Mouse (Mus musculus) T-helper 1 cell (primary cell): ENCODE data around the gene Rnf216.

Experiments used
- in situ Hi-C: fragments of 300-600 bp; cut with MboI, MseI; formaldehyde crosslinking; loops from one replicate; pipeline ENCODE4 v1.15.1; 2025; ENCODE audit warnings: high pct_unique_total_duplicates

The Rnf216 gene

DNA sequence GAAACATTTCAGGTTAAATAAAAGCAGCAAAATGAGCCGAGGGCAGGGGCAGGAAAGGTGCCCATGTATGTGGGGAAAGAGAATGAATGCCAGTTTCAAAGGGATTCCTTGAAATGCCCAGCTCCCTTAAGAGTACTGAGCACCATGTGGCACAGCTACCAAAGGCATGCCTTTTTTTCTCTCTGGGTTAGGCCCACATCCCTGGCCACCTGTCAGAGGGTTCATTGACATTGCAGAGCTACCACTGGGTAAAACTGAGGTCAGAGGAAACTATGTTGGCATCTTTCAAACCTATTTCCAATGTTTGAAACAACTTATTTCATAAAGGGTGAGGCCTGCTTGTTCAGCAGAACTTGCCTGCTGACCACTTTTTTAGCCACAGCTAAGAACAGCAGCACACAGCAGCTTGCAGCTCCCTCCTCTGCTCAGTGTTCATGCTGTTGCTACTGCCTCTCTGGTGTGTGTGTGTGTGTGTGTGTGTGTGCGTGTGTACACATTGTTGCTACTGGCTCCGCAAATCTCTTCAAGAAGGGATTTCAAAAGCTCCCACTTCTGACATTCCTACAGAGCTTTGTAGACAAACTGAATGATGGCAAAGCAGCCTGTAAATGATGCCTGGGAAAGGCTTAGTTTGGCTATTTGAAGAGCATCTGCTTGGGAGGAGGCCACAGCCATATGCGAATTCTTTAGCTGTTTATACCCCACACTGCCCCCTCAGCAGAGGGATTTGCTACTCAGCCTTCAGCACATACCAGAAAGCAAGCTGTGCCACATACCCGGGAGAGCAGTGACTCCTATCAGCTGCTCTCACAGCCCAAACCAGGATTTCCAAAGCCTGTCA is 59.4 kb downstream of the Rnf216 start:
- in situ Hi-C loops: no loop called here

DNA sequence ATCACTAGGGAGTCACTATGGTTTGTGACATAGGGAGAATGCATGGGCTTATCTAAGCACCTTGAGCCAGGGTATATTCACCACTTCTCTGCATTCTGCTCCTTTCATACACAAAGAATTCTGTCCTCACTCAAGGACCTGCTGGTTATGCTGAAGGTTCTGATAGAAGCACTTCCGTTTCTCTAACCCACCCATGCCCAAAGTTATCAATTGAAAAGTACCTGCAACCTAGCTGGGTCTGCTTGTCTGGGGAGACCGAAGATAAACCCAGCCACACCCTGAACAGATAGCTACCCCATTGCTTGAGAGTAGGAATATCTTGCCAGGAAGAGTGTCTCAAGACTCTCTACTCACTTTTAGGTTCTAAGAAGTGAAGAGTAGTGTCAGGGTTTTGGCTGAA is 60.1 kb downstream of the Rnf216 start:
- in situ Hi-C loops: no loop called here

DNA sequence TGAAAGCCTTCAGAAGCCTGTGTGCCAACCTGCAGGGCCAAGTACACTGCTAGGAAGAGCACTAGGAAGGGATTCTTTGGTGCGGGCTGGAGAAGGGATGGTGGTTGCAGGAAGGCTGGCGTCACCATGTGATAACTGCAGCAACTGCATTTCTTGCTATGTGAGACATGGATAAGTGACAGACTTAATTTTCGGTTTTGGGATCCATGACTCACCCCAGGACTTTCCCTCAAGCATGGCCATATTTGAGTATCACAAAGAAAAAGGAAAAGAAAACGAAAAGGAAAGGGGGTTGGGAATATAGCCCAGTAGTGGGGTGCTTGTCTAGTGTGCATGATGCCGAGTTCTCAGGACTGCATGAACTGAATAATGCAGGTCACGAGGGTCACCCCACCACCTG is 60.9 kb downstream of the Rnf216 start:
- in situ Hi-C loops: no loop called here

DNA sequence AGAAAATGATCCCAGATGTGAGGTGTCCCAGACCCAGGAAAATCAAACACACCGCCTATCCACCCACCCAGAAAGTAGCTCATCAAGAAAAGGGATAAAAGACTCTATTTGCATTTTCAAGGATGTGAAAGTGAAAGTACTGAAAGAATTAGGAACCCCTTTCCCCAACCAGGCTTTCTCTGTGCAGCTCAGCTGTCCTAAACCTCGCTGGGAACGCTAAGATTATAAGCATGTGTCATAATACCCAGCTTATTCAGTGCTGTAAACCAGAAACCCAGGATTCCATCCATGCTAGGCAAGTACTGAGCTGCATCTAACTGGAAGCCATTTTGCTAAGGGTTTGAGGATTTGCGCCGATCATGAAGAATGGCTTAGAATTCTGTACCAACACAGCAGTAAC is 62.5 kb downstream of the Rnf216 start:
- in situ Hi-C loops: no loop called here

DNA sequence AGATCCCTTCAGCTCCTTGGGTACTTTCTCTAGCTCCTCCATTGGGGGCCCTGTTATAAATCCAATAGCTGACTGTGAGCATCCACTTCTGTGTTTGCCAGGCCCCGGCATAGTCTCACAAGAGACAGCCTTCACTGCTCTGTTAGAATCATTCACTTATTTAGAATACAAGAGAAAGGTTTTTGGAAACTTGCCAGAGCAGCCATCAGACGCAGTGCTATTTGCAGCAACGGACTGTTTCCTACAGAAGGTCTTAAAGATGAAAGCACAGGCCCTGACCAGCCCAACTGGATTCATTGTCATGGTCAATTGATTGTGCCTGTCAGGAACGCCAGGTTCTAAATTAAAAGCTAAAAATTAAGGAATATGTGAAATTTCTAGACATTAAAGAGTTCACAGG is 63.0 kb downstream of the Rnf216 start:
- in situ Hi-C loops: no loop called here

DNA sequence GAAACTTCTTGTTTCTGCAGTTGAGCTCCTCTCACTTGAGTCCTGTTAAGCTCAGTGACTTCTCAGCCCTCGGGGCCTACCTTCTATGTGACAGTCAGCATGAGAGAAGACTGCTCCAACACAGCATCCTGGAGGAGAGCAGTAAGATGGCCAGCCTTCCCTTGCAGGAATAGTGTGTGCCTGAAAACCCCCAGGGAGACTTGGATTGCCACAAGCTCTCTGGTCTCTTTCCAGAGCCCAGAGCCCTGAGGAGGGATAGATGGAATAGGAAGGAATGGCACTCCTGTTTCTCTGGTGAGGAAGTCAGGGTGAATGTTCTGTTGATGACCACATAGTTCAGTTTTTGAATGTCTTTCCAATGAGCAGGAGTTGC is 63.8 kb downstream of the Rnf216 start:
- in situ Hi-C loops: no loop called here

DNA sequence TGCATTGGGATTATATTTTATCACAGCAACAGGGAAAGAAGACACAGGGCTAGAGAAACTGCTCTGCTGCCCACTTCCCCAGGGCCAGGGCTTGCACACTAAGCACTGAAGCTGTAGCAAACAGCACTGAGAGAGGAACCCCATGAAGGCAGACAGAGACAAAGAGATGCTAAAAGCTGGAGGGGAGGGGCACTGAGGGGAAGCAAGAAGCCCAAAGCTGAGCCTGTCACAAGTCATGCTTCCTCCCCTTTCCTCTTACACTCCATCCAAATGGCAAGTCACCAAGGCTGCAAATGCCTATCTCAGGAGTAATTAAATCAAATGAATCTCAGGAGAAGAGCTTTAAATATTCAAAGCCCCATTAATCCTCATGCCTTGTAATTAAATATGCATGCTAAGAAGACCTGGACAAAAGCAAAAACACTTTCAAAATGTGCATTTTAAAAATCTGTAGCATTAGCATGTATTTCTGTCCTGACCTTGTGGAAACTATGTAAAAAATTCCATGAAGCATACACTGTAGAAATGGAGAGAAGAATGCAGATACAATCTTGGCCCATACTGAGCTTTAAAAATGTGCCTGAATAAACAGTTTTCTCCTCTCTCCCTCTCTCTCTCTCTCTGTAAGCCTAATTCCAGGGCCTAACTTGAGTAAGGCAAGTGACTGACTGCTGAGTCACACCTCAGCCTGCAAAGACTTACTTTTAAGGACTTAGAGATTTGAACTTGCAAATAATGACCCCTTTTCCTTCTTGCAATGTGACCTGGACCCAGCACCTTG is 64.4 kb downstream of the Rnf216 start:
- in situ Hi-C loops: no loop called here

DNA sequence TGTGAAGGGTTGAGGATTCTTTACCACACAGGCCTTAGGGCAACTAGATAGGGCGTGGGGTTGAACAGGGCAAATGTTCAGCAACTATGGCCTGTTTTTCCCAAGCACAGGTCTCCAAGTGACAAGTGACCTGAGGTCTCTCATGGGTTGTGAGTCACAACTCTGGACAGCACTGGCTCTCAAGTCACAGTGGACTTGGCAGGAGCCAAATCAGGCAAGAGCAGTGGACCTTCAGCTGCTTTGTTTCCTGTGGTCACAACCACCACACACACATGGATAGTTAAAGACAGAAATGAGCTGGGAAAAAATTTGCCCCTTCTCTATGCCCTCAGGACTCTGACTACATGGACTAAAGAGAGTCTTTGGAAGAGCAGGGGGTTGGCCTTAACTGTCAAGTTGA is 65.2 kb downstream of the Rnf216 start:
- in situ Hi-C loops: no loop called here

DNA sequence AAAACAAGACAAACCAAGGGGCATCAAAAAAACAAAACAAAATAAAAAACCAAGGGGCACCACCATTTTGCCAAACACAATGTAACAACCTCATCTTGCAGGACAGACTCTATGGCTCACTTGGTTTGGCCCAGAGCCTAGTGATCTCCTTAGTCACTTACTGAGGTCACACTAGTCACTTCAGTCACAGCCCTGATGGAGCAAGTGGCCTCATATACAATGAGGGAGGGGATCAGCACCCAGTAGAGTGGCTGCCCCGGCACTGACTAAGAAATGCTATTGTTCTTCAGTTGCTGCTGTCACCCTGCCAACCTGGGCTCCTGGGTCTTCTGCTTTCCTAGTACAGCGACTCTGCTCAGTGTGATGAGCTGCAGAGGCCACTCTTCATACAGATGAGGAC is 68.9 kb downstream of the Rnf216 start:
- in situ Hi-C loops: no loop called here

DNA sequence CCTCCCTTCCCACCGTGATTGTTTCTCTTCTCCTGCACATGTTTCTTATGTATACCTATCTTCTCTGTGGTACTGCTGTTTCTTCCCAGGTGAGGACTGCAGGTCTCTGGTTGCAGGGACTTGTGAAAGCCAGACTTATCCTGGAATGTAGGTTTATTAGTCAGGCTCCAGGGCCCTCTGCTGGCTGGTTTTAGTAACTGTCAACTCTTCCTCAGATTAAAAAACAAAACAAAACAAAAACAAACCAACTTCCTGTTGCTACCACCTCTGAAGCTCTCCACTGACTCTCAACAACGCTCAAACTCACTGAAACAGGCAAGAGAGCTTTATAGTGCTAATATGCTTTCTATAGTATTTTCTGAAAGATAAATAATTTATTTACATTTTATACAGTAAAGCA is 69.5 kb downstream of the Rnf216 start:
- in situ Hi-C loops: no loop called here

DNA sequence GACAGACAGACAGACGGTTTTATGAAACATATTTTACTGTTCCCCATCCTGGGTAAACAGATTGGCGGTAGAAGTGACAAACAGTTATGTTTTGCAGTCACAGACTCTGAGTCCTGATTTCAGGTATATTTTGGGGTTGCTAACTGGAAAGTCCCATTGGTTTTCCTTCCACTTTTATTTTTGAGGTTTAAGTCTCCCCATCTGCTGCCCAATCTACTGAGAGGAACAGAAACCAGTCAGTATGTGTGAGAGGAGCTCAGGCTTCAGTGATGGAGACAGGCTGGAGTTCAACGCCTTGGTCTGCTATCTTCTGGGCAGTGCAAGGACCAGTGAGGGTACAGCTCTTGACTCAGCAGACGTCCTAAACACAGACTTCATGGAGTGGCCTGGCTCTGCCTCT is 74.0 kb downstream of the Rnf216 start:
- in situ Hi-C loops: loop anchor here (5.0 kb wide), 2 partner anchors 101 to 151 kb away; no protein-coding TSS in a partner anchor

DNA sequence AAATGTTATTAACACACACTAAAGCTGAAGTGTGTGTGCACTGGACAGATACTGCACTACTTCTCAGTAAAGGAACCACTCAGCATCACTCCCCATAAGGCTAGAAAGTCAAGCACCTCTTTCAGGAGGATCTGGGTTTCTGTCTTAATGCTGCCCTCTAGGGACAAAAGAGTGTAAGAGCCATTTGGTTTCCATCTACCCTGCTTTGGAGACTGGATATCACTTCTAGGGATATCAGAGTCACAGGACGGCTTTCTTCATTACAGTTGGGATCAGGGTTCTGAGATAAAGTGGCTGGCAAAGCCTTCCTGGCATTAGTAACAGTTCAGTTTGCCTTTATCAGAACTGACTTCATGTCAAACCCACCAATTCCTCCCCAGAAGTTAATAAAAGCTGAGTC is 75.6 kb downstream of the Rnf216 start:
- in situ Hi-C loops: loop anchor here (5.0 kb wide), 2 partner anchors 100 to 150 kb away; no protein-coding TSS in a partner anchor

DNA sequence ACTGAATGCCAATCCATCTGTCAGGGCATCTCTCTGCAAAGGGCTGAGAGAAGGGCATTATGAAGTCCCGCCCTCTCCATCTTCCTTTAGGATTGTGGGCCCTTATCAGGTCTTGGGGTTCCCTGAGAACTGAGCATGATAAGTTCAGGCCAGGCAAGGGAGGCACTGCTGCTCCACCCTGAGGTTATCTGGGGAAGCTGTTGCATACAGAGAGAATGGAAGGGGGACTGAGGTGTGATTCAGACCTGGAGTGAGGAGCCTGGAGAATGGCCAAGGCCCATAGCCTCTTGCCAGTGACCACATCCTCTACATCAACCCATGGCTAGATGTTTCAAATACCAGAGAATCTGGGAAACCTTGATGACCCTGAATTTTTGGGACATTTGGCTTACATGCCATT is 76.7 kb downstream of the Rnf216 start:
- in situ Hi-C loops: loop anchor here (5.0 kb wide), 2 partner anchors 99 to 149 kb away; no protein-coding TSS in a partner anchor

DNA sequence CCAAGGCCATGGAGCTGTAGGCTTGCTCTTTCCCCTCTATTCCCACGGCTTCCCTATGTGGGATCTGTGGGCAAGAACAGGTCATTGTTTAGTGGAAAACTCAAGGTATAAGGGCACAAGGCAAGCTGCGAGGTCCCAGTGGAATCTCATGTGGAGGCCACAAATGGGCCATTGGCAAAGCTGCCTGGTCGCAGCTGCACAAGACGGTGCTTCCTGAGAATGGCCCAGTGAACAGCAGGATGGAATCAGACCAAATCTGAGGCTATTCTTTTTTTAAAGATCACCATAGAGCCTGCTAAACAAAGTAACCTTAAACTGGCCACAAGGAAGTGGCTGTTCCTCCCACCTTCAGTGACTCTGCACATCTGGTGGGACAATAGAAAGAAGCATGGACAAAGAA is 77.5 kb downstream of the Rnf216 start:
- in situ Hi-C loops: loop anchor here (5.0 kb wide), 2 partner anchors 98 to 148 kb away; no protein-coding TSS in a partner anchor

DNA sequence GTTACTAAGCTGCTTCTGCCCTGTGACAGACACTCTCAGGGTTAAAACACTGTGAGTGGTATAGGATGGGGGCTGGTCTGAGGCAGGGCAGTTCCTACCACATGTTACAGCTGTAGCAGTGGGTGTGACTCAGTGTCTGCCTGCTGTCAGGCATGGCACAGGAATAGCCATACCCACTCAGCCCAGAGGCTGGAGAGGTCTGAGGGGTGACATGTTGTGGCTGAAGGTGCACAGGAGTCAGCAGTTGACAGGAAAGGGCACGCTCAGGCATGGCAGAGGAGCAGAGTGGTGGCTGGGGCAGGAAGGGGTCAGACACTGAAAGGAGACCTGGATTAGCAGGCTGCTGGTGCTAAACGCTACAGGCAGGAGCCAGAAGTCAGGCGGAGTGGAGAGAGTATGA is 78.7 kb downstream of the Rnf216 start:
- in situ Hi-C loops: no loop called here

DNA sequence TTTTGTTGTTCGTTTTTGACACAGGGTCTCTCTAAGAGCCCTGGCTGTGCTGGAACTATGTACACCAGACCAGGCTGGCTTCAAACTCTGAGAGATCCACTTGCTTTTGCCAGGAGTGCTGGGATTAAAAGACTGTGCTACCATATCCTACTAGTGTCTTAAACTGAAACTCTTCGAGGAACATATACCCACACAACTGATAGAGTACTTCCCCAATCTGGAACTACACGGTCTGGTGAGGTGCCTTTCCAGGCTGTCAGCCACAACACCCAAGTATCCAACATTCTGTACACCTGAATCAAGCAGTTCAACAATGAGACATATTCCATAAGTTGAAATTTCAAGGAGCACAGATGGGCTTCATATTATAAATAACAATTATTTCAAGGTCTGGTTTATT is 79.5 kb downstream of the Rnf216 start:
- in situ Hi-C loops: no loop called here

DNA sequence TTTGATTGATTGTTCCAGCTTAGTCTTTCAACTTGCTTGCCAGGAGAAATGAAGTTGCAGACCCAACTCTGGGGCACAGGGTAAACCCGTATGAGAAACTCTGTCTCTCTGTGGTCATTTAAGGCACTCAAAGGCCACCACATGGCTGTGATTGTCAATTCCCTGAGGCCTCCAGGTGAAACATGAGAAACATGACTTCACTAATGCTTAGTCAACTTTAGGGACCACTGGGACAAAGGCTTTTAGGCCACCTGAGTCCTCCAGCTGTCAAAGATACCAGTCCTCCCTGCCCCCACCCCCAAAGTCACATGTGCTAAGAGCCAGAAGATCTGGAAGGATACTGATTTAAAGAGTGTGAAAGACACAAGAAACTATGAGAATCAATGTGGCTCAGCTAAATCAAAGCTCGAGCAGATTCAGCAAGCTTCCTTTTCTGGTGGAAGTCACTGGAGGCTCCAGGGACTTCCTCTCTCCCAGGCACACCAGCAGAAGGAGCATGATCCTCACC is 80.1 kb downstream of the Rnf216 start:
- in situ Hi-C loops: no loop called here

DNA sequence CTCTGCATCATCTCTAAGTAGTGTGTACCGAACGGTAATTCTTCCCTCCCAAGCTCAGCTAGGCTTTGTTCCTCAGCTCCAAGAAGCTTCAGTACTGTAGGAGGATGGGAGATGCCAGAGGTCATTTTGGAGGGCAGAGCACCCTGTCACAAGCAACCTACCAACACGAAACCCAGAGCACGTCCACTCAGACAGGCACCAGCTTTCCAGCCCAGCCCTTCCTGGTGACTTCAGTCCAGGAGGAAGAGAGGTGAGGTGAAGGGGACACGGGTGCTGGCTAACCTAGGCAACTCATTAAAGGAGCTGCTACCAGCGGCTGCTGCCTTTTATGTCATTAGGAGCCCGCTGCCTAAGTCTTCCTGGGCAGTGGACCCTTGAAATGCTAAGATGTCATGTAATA is 81.1 kb downstream of the Rnf216 start:
- in situ Hi-C loops: no loop called here

DNA sequence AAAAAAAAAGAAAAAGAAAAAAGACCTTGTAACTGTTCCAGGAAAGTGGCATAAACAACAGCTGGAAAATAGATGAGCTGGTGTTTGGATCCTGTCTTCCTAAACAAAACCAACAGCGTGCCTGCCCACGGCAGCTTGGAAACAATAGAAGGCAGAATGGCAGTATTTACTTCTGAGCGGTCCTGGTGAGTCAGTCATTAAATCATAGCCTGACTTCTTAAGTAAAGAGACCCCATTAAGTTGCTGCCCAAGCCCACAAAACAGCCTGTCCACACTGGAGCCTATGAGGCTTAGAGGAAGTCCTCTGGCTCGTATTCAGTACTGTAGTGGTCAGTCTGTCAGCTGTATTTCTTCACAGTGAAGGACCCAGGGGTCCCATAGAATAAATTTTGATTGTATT is 81.6 kb downstream of the Rnf216 start:
- in situ Hi-C loops: no loop called here

DNA sequence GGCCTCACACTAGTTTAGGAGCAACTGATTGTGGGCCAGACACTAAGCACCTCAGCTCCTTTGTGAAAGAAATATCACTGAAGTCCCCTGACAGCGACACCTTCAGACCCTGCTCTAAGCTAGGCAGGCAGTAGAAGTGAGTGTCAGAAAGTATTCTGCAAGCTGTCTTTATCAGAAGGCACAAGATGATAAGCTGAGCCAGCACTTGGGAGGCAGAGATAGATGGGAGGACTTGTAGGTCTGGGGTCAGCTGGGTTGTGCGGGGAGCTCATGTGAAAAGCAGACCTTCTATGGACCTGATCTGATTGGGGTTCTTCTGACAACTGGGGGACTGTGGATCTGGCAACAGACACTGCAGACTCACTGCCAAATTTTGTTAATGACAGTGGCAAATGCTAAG is 88.9 kb downstream of the Rnf216 start:
- in situ Hi-C loops: no loop called here

DNA sequence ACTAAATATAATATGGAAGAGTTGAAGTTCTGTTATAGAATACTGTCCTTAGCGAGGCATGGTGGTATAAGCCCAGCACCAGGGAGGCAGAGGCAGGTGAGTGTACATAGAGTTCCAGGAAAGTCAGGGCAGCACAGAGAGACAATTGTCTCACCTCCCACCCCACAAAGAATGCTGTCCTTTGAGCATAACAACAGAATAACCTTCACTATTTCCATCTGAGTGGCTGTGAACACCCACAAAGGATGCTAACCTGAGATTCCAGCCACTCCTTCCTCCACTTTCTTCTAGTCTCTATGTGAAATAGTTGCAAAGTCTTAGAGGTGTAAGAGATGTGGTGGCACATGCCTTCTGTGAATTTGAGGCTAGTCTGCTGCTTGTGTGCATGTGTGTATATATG is 89.8 kb downstream of the Rnf216 start:
- in situ Hi-C loops: no loop called here

DNA sequence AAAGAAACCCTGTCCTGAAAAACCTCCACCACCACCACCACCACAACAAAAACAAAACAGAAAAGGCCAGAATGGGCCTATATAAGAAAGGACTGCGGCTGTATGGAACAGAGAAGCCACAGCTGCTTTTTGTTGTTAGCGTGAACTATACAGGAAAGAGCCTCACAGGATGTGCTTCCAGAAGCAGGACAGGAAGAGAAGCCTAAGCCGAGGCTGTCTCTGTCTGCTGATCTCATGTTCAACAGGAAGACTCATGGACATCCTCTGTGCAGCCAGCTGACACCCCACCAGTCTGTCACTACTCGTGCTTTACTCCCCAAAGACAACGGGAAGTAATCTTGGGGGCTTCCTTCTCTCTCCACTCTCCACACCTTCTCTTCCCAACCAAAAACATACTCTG is 95.4 kb downstream of the Rnf216 start:
- in situ Hi-C loops: no loop called here

DNA sequence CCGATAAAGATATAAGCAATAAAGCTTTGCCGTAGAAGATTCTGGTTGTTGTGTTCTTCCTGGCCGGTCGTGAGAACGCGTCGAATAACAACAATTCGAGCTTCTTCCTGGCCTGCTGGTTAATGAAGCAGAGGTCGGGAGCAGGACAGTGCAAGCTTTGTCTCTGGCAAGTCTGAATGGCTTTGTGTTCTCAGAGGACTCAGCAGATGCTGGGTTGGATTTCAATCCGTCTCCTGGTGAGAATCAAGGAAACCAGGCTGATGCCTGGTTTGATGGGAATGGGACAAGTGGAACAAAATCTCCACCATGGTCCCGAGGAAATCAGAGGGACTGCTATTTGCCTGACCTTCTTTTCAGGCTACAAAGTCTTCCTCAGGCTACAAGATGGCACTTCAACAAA is 103.4 kb downstream of the Rnf216 start:
- in situ Hi-C loops: no loop called here
